Mouse (Mus musculus) liver, embryonic 14.5 days (tissue): Measurements from ENCODE around the gene Nsg2.

Experiments
- CTCF ChIP-seq: IDR thresholded peaks from 2 replicates; pipeline ENCODE4 v1.5.1; 2016; ENCODE audit warnings: antibody characterized with exemption, low read depth, control low read depth
- EP300 ChIP-seq: IDR thresholded peaks from 2 replicates; pipeline ENCODE4 v1.6.1; 2016; ENCODE audit warnings: antibody characterized with exemption, low read depth

- TF ChIP-seq CTCF (no peak), EP300 (no peak)
These were observed 547 bp upstream of the Nsg2 start for GRCm38 (mm10) chr11:31999716-32000115.
